Mouse (Mus musculus) lung, adult 2 months (tissue): ENCODE results near the gene Tbrg4. TPM values are rescaled to one million over a fixed set of nuclear protein-coding genes. Genes with fewer than 3 reads are reported as not detected.

Experiments used
- DNase-seq: peaks from one replicate; pipeline ENCODE4 v3.0.0; 2022
- H3K4me1 ChIP-seq: fragments of 200-500 bp; 2 replicates; pipeline ENCODE4 v1.6.1; 2011; ENCODE audit warnings: low read length; ENCODE audit not compliant: control insufficient read depth, insufficient read depth
- H3K4me3 ChIP-seq: fragments of 200-500 bp; replicated peaks from 2 replicates; pipeline ENCODE3; 2011; ENCODE audit warnings: low read depth, mild to moderate bottlenecking, control low read depth, low read length; ENCODE audit errors: extremely low read depth
- CTCF ChIP-seq: fragments of 200-500 bp; IDR thresholded peaks from 2 replicates; pipeline ENCODE4 v1.5.1; 2011; ENCODE audit warnings: mild to moderate bottlenecking, low read length, control low read depth; ENCODE audit not compliant: insufficient read depth
- POLR2A ChIP-seq: fragments of 200-500 bp; IDR thresholded peaks from 2 replicates; pipeline ENCODE4 v1.6.1; 2011; ENCODE audit warnings: low read depth, mild to moderate bottlenecking, control low read depth, low read length, borderline replicate concordance; ENCODE audit errors: extremely low read depth
- WGBS: fragments of 180-500 bp; shearing (Covaris S2); methylation state at CpG from one replicate; pipeline ENCODE4 v1.1.7; 2018; 5-methylcytosine and 5-hydroxymethylcytosine counted together
- polyA plus RNA-seq: library from polyadenylated mRNA; depleted of rRNA; stranded (reverse); fragments of >200 nt; gene quantifications from 2 replicates; pipeline ENCODE4 v1.2.3, GENCODE M21; 2012

Tbrg4 gene
- polyA plus RNA-seq, 1 experiment, result 51.6 TPM

DNA sequence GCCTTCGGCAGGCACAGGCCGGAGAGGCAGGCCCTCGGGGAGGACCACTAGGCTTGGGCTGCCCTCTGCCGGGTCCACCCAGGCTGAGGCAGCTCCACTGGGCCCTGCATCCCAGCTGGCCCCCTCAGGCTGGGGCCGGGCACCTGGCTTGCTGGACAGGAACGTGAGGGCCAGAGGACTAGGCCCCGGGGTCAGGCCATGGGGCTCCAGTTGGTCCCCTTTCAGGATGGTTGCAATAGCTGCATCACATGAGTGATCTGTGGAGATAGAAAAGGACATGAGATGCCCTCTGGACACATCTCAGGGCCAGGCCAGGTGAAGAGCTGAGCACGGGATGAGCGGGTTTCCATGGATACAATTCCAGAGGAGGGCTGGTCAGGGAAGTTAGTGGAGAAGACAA lies 23.2 kb downstream of the Tbrg4 start:
- no peak for DNase-seq
- H3K4me1 ChIP-seq, result no peaks in the 10 kb centered on the region; the same call in 1 of the 2 replicates
- TF ChIP-seq CTCF, result no peak
- no peak for TF ChIP-seq POLR2A
- WGBS, result 74% methylated on average over 9 of the region's 9 CpGs
- H3K4me3 ChIP-seq, result no peak overlapping the region

DNA sequence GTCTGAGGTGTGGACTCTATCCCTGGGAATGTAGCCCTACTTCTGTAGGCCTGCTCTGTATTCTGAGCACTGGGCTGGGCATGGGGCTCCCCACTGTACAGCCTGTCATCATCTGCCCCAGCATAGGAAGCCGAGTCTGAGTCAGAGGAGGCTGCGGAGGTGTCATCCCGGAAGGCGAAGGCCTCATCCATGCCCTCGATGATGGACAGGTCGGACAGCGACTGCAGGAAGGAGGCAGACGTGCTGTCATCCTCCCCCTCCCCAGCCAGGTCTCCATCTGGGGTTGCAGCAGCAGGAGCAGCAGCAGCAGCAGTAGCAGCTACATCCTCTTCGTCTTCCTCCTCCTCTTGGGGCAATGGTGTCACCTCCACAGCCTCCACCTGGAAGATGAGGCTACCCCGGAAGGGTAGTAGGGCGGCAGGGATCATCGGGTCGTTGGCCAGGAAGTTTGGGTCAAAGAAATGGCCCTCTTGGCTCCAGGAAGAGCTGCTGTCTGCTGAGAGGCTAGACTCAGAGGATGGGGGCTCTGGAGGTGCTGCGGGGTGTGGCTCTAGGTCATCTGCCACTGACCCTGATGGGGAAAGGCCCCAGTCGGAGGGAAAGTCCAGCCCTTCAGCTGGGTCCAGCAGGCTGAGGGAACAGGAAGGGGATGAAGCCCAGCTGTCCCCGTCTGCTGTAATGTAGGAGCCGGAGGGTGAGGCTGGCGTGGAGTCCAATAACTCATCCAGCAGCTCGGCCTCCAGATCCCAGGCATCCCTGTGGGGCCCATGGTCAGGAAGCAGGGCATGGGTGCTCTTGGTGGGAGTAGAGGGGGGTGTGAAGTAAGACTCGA lies 24.0 kb downstream of the Tbrg4 start:
- WGBS, result 64% methylated on average over 20 of the region's 20 CpGs
- H3K4me3 ChIP-seq, result no peak overlapping the region
- TF ChIP-seq POLR2A (no peak), CTCF (no peak)
- H3K4me1 ChIP-seq, result no peaks in the 10 kb centered on the region; the same call in 1 of the 2 replicates
- no peak for DNase-seq

DNA sequence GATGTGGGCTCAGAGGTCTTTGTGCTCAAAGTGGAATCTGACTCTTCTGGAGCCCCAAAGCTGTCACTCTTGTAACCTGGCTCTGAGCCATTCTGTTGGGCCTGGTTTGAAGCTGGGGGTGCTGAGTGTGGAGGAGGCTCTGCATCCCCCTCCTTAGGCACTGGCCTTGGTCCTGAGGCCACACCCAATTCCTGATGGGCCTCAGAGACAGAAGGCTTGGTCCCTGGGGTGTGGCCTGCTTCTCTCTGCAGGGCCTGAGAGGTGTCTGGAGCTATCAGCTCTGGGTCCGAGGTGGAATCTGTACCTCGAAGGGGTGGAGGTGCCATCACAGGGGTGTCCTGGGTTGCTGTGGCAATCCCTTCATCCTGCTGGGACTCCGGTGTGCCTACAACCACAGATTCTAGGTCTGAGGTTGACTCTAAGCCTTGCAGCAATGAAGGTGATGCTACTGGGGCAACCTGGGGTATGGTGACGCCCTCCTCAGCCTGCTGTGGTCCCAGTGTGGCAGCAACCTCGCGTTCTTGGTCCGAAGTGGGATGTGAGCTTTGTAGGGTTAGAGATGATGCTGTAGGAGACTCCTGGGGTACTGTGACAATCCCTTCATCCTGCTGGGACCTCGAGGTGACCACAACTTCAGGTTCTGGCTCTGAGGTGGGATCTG lies 25.5 kb downstream of the Tbrg4 start:
- DNase-seq, result no peak
- WGBS, result 77% methylated on average over 8 of the region's 8 CpGs
- TF ChIP-seq CTCF, result no peak
- Histone ChIP-seq H3K4me3 (no peak overlapping the region), H3K4me1 (no peaks in the 10 kb centered on the region; the same call in 1 of the 2 replicates)

DNA sequence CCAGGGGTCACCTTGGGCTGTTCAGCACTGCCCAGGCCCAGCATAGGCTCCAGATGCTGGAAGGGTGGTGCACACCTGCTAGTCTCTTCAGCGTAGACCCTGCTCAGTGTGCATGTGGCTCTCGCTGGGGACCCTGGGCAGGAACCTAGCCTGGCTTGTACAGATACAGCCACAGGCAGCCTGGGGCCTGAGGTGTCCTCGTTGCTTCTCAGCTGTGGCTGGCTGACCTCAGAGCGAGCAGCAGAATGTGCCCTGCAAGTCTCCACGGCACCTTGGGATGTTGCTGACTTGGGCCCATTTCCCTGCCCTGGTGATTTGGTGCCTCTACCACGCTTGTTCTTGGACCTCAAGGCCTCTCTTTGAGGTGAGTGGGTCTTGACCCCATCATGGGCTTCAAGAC lies 26.0 kb downstream of the Tbrg4 start:
- H3K4me1 ChIP-seq, result no peaks in the 10 kb centered on the region; the same call in 1 of the 2 replicates
- TF ChIP-seq CTCF, result no peak
- 85% methylated on average over 6 of the region's 6 CpGs for WGBS
- no peak overlapping the region for H3K4me3 ChIP-seq
- DNase-seq, result no peak

DNA sequence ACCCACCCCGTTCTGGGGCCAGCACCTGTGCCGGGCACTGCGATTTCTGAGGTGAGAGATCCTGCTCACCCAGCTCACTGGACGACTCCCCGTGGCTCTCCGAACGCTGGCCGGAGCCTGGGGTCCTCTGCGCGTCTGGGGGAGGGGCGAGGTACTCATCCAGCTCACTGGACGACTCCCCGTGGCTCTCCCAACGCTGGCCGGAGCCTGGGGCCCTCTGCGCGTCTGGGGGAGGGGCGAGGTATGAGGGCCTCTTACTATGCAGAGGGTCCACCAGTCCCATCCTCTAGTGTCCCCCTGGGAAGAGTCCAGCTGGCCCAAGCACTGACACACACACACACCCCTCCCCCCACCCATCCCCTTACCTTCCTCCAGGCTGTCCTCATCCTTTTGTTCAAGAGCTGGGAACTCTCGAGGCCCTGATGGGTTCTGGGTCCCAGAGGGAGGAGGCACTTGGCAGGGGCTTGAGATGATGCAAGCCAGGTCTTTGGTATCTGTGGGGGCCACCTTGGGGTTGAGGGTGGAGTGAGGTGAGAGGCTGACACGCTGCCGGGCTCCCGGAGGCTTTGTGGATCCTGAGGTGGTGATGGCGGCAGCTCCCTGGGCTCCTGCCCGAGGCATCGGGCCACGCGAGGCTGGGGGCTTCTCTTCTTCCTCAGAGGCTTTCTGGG lies 26.7 kb downstream of the Tbrg4 start:
- Histone ChIP-seq H3K4me3 (no peak overlapping the region), H3K4me1 (no peaks in the 10 kb centered on the region; the same call in 1 of the 2 replicates)
- TF ChIP-seq CTCF (no peak), POLR2A (no peak)
- WGBS, result 38% methylated on average over 27 of the region's 27 CpGs
- DNase-seq, result no peak

DNA sequence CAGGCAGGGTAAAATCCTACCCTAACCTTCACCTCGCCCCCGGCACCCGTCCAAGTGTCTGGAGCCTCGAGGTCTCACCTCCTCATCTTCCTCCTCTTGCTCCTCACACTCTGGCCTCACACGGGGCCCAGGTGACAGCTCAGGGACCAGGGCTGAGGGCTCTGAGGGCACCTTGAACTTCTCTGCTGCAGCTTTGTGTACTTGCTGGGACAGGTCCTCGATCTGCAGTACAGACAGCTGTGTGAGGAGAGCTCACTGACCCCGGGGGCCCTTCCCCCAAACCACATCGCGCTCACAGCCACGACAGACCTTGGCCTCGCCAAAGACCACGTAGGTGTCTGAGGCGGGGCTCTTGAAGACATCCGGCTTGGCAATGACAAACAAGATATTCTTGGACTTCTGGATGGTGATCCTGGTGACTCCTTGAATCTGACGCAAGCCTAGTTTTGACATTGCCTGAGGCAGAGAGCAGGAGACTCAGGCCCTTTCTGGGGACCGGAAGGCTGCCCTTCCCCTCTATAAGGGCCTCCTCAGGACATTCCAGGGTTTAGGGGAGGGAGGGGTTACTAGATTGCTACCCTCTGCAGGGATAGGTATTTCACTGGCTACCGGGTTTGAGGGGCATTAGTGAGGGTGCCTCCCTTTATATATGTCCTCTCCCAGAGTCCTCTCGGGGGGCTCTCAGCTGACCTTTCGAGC lies 27.5 kb downstream of the Tbrg4 start:
- DNase-seq, result no peak
- Histone ChIP-seq H3K4me3 (no peak overlapping the region), H3K4me1 (no peaks in the 10 kb centered on the region)
- no peak for TF ChIP-seq POLR2A
- no peak for TF ChIP-seq CTCF
- WGBS, result 46% methylated on average over 19 of the region's 19 CpGs

DNA sequence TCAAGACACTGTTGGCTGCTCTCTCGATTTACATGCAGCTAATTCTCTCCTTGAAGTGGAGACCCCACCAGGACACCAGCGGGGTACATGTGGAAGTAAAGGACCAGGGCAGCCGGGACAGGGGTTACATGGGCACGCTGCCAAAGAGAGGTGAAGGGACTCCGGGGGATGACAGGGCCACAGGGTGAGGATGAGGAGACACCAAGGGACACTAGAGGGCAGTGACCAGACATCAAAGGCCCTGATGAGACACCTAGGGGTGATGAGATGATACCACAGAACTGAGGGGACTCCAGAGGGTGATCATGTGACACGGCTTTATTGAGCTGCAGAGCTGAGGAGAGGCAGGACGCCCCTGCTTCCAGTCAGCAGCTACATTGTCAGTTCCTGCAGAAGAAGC lies 28.3 kb downstream of the Tbrg4 start:
- 72% methylated on average over 7 of the region's 7 CpGs for WGBS
- no peak for DNase-seq
- Histone ChIP-seq H3K4me3 (no peak overlapping the region), H3K4me1 (no peaks in the 10 kb centered on the region)
- TF ChIP-seq POLR2A (no peak), CTCF (no peak)

DNA sequence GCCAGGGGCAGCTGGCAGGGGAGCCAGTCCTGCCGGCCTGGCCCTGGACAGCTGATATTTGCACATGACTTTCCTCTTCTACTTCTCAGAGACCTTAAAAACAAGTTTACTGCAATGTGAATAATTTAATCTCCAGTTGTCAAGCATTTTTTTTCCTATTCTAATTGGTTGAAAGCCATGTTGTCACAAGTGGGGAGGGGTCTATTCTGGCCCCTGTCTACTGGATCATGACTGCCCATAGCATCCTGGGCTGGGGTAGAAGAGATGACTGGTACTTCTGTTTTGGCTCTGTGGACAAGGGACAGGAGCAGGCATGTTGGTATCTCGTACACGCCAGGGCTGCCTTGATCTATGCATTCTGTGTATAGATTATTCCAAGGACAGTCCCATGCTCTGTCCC lies 29.3 kb downstream of the Tbrg4 start:
- no peak overlapping the region for H3K4me3 ChIP-seq
- no peak for TF ChIP-seq POLR2A
- H3K4me1 ChIP-seq, result no peaks in the 10 kb centered on the region
- DNase-seq, result no peak
- WGBS, result 82% methylated on average over 3 of the region's 3 CpGs

DNA sequence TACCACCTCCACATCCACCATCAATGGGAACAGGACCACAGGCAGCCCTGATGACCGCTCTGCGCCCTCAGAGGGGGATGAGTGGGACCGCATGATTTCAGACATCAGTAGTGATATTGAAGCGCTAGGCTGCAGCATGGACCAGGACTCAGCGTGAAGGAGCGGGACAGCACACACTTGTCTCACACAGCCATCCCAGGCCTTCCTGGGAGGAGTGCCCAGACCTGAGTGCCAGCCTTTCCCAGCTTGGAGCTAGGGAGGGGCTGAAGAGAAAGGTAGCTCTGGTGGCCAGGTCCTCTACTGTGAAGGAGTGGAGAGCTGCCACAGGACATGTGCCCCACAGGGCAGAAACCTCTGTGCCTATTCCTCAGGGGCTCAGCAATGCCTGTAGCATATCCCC lies 29.7 kb downstream of the Tbrg4 start:
- no peak for TF ChIP-seq POLR2A
- no peak for TF ChIP-seq CTCF
- Histone ChIP-seq H3K4me1 (no peaks in the 10 kb centered on the region), H3K4me3 (no peak overlapping the region)
- WGBS, result 97% methylated on average over 6 of the region's 6 CpGs
- DNase-seq, result no peak
